Mouse (Mus musculus): Measurements from ENCODE around the gene Ptpn11.

DNA sequence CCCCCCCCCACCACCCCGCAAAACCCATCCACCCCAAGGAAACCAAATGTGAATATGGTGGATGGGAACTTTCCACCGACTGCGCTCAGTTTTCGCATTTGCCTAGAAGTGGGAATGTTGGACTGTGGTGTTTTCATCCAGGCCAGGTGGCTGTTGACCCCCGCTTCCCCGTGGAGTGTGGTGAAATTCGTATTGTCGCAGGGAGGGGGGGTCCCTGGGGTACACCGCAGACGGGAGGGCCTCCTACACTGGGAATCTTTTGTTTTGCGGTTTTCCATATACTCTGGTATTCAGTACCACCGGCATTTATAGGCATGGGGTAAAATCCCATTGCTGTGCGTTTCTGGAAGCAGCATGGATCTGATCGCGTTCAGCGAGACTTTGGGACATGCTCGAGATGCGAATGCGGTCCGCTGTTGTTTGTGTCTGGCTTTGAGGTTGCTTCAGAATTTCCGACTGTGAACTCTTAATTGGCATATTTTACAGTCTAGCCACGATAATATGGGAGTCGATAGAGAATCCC is 30.2 kb upstream of the Ptpn11 start:
- no peak for TF ChIP-seq ZC3H11A (IDR thresholded peaks at IDR 0.05; ENCODE audit: borderline replicate concordance, low read depth, low read length)
- no peak for TF ChIP-seq ZNF384 (IDR thresholded peaks at IDR 0.05; ENCODE audit: low read depth, low read length)
- no peak for TF ChIP-seq CHD2 (IDR thresholded peaks at IDR 0.05; ENCODE audit: low read depth, low read length)

All from ES-E14 (cell line).